Mouse (Mus musculus) embryo, embryonic 10 days (tissue): ENCODE results near the gene Dab2ip.

Experiments used
- DNase-seq: peaks from one replicate; pipeline ENCODE4 v3.0.0-alpha.2; 2015; ENCODE audit warnings: low spot score

The Dab2ip gene

DNA sequence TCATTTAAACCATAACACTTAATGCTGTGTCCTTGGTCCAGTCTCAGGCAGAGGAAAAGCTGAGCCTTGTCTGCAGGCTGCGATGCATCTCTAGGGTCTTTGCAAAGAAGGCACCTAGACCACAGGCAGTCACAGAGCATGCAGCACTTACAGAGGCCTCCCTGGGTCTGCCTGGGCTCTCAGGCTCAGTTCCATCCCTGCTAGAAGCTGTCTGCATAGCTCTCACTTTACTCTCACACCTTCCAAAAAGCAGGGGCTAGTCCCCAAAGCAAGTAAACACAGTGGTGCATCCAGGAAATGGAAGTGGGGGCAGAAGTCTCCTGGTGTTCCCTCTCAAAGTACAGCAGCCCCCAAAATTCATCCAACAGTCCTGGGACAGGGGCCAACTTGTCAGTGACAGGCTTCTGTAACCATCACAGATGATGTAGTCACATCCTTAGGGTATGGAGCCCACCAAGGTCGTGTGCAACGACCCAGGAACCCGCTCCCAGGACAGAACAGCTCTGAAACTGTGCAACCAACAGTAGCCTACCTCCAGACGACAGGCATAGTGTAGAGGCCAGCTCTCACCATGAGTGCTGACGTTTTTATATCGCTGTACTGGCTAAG lies 192.6 kb downstream of the Dab2ip start:
- no peak for DNase-seq

DNA sequence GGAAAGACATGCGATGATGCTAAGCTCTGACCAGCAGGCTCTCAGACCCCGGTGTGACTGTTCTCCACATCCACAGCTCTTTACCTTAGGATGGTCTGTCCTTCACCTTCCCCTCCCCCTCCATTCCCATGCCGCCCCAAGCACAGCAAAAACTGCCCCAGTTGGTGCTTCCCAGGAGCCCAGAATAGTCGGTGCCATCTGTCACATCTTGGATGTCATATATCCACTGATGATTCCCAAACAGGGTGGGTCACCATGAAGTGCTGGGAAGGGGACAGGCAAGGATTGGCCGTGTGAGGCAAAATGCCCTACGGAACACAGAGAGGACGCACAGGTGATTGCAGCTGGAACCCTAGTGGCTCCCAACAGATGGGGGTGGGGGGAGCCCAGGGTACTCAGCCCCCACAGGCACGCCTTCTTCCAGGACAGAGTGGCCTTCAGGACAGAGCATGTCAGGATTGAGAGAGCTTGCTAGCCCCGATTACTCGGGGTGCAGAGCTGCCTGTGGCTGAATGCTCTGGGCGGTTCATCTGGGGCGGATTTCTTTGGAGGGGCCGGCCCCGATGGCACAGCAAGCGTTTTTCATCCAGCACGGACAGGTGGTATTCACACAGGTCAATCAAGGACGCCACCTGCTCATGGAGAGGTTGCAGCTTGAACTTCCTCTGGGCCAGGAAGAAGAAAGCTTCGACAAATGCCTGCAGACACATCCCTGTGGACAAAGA lies 193.9 kb downstream of the Dab2ip start:
- no peak for DNase-seq

DNA sequence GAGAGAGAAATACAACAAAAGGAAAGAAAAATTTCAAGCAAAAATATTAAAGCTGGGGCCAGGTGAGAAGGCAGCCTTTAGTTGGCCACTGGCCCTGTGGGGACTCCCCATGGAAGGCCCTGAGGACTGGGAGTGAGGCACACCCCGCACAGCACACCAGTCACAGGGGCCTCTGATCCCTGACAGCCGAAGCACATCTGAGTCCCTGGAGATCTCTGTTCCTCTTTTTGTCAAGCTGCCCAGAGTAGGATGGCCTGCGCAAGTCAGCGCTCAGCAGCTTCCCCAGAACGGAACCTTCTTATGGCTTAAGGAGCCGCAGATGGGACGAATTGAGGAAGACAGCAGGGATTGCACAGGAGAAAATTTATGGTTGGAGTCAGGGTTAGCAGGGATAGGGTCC lies 198.4 kb downstream of the Dab2ip start:
- DNase-seq, result no peak

DNA sequence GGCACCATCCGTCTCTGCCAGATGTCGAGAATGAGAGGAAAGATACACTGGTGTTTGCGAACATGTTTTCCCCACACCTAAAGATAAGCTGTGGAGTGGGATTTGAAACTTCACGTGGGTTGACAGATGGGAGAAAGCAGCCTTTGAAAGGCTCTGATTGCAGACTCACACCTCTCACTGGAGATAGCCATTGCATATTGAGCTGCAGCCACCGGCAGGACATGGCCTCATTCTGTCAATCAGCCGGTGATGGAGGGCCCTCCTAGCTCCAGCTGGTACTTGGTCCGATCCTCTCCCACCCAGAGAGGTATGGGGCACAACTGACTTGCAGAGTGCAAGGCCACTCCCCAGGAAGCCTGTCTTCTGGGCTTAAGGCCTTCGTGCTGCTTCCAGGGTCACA lies 202.3 kb downstream of the Dab2ip start:
- no peak for DNase-seq

DNA sequence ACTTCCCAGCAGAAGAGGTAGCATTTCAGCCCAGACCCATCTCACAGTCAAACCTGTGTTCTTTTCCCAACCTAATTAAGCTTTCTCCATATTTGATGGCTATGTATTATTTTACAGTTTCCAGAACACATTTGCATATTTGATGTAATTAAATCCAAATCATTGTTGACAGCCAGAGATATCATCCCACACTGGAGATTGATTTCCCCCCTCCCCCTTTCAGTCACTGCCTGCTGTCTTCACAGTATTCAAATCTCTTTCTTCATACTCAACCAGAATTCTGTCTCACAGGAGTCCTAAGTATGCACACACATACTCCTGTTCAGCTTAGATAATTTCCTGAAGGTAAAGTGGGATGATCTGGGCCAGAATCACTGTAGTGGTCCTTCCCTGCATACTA lies 202.8 kb downstream of the Dab2ip start:
- no peak for DNase-seq

DNA sequence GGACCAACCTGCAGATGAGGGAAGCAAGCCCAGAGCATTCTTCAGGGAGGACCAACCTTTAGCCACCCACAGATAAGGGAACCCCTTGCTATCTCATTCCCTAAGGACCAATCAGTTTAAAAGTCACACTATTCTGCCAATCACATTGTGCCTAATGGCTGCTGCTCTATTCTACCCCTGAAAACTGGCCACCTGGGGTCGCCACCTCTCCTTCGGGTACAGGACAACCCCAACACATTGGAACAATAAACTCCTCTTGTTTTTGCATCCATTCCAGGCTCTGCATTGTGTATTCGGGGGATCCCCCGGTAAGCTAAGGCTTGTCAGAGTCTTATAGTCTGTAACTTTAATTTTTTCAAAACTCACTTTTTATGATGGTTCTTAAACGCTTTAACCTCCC lies 203.4 kb downstream of the Dab2ip start:
- DNase-seq, result no peak

DNA sequence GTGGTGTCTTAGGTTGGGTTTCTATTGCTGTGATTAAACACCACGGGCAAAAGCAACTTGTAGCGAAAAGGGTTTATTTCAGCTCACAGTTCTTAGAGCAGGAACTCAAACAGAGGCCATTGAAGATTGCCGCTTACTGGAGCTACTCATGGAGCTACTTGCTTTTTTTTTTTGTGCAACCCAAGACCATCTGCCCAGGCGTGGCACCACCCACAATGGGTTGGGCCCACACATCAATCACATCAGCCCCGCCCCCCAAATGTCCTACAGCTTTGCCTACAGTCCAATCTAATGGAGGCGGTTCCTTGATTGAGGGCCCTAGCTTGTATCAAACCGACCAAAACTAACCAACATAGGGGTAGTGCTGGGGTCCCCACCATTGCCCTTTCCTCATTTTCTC lies 205.8 kb downstream of the Dab2ip start:
- no peak for DNase-seq

DNA sequence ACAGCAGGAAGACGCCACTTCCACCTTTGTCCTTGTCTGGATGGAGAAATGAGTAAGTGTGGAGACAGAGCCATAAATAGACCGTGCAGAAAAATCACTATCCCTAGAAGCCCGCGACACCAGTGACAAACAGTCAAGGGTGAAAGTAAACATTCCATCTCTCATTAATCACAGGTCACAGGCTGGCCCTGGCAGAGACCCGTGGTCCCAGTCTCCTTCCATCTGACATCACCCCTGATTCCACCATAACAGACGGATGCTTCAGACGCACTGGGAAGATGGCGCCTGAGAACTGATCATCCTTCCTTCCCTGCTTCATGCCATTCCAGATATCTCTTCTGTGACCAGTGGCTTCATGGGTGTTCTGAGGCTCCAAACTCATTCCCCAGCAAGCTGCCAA lies 206.3 kb downstream of the Dab2ip start:
- DNase-seq, result no peak

DNA sequence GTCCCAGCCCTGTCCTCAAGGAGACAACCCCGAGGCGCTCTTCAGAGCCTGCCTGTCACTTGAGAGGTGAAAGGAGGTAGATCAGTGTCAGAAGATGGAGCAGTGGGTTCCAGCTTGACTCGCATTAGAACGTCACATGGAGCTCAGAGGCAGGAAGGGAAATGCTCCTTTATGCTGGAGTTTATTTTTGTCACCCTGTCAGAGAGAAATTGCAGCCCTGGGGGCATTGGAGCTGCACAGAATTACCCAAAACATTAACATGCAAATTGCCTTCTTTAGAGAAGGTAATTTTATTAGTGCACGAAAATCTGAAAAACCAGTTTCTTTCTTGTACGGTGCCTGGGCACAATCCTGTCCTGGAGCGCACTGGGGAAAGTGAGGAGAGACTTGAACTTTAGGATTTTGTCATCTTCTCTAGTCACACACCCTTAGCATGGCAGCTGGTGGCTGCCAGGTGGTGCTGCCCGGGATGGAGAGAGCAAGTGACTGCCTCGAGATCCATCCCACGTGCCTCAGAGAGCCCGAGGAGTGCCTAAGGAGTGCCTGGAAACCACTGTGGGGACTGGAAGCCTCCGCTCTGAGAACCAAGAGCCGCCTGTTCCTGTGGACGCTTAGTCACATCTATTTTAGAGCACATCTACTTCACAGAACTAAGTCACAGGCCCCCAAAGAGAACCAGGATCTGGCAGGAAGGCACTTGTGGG lies 209.9 kb downstream of the Dab2ip start:
- DNase-seq, result no peak

DNA sequence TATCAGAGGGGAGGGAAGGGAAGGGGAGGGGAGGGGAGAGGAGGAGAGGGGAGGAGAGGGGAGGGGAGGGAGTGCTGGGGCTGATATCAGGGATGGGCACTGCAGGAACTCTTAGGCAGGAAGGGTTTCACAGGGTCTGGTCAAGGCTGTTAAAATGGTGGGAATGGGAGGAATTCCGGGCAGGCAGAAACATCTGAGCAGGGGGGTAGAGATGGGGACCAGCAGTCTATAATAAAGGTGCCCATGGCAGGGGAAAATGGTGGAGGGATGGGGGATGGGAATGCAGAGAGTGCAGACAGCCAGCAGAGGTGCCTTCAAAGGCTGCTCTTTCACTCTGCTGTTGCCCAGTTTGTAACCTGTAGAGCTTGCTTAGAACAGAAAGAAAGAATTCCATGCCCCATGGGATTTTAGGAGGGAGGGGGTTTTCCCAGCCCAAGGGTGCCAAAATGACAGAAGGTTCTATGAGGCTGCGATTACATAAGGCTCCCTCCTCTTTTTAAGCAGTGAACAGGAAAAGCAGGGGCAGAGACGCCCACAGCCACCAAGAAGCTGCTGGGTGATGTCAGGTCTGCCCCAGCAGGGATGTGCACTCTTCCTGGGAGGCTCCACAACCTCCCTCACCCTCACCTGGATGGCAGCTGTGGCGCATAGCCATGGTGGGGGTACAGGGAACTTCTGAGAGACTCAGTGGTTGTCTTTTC lies 210.6 kb downstream of the Dab2ip start:
- DNase-seq, result no peak

DNA sequence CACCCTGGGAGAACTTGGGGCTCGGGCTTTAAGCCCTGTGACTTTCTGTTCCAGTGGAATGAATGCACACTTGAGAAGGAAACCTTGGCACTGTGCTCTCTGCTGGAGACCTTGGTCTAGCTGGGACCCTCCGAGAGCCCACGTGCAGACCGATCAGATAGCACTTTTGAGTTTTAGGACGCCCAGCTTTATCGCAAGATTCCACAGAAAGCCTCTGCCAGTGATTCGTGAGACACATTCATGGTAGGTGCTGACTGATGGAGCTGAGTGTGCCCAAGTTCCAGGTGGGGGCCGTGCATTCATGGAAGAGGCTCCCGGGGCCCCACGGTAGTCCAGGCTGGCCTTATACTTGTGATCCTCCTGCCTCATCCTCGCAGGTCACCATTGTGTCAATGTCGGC lies 211.3 kb downstream of the Dab2ip start:
- no peak for DNase-seq

DNA sequence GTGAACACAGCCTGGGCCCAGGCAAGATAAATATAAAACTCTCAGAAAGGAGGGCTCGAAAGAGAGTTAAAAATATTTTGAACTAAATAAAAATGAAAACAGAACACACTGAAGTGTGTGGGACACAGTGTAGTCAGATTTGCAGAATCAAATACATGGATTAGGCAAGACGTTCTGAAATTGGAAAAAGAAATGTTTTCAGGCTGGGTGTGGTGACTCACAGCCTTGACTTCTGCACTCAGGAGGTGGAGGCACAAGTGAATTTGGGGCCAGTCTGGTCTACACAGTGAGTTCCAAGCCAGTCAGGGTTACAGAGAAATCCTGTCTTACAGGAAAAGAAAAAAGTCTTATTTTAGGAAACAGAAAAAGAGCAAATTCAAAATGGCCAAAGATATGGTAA lies 212.5 kb downstream of the Dab2ip start:
- no peak for DNase-seq

DNA sequence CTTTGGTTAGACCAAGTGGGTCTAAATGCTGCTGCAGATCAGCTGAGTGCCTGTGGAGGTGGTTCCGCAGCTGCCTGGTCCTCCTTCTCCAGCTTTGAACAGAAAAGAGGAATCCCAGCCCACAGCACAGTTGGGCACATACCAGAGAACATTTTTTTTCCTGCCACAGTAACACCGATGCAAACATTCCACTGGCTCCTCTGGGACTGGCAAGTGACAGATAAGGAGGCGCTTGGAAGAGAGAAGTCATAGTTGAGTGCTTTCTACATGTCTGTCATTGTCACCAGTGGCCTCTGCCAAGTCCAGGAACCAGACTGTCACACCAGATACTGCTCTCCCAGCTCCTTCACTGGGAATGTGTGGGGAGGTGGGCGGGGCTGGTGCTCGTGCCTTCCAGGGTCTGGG lies 217.6 kb downstream of the Dab2ip start:
- DNase-seq, result no peak

DNA sequence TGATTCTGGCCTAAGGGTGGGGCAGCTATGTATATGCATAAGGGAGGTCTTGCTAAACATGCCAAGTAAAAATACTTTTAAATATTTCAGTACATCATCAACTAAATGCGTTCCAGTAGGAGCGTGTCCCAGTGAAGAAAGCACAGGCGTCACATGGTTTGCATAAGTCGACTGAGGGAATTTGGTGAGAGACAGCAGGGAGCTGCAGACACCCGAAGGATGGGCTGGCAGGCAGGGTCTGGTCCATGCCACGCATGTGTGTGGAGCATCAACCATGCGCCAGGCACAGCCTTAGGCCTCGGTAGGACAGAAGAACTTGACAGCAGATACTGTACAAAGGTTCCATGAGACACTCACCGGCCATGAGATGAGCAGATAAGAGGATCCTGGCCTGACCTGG lies 218.9 kb downstream of the Dab2ip start:
- no peak for DNase-seq

DNA sequence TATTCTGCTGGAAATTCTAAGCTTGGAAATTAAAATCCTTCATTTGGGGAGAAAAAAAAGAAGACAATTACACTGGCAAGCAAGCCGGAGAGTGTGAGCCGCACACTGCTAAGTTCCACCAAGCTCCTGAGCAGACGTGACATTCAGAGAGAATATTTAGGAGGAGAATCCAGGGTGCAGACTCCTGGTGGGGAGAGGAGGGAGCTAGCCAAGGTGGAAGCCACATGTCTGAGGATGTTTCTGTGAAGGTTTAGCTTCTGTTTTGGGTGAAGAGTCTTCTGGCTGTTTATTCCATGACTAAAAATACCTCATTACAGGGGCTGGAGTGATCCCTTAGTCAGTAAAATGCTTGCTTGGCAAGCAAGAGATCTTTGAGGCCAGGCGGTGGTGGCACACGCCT lies 221.2 kb downstream of the Dab2ip start:
- no peak for DNase-seq
